Mouse (Mus musculus) mesoderm, embryonic 11.5 days (tissue): ENCODE measurements around the gene Spcs2.

Source experiments
- DNase-seq: peaks from one replicate; pipeline ENCODE4 v3.0.0-alpha.2; 2012; ENCODE audit warnings: low read depth, low spot score

Gene Spcs2

DNA sequence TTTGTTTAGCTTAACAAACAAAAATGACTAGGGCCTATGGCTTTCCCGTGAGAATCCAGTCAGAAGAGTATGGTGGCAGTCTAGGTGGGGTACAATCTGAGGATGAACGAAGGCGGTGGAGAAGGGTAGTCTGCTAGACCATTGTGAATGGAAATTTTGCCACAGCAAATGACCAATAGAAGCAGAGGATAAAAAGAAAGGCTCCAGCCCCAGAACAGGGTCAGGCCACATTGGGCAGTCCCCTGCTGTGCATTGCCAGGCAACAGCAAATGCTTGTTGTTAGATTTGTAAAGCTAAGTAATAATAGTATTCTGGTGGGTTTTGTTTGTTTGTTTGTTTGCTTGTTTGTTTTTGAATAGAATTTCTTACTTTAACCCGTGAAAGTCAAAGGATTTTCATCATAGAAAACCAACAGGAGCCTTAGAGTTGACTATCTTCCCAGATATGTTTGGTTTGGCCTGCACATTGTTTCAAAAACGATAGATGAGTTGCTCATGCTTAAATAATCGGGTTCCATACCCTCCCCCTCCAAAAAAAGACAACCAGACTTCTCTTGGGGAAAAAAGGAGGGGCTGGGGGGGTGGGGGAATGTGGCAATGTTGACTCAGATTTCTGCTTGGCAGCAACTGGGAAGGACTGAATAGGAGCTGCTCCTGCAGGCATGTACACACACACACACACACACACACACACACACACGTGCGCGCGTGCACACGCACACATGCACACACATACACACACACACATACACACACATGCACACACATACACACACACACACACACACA, 1.2 kb upstream of the Spcs2 start:
- DNase-seq: no peak

GRCm38 (mm10) chr7:99858813-99859585, 4.3 kb downstream of the Spcs2 start, which contains the start of gene Xrra1:
Gene Xrra1, plus strand, starts transcription at chr7:99859116.
- peak; percentile 99 for DNase-seq

DNA sequence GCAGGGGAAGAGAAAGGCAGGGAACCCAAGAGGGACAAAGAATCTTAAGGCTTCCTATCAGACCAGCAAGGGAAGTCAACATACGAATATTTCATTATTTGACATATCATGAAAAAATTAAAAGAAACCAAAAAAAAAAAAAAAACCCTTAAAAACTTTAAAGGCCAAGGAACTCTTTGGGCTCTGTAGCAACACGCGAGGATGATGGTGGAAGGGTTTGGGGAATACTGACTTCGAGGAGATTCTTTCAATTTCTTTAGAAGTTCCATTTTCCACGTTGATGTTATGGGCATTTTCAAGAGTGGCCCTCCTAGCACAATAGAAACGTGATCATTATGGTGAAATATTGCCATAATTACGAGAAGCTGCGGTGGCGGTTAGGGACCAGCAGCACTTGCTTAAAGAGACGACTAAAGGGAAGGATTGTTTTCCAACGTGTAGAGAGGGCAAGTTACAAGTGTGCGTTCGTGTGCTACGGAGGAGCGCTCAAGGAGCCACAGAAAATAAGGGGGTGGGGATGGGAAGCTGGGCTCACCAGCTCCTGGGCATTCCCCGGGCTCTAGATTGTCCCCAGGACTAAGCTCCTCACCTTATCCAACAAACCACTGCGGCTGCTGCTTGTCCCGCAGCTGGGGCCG, 5.0 kb downstream of the Spcs2 start:
- DNase-seq: no peak

DNA sequence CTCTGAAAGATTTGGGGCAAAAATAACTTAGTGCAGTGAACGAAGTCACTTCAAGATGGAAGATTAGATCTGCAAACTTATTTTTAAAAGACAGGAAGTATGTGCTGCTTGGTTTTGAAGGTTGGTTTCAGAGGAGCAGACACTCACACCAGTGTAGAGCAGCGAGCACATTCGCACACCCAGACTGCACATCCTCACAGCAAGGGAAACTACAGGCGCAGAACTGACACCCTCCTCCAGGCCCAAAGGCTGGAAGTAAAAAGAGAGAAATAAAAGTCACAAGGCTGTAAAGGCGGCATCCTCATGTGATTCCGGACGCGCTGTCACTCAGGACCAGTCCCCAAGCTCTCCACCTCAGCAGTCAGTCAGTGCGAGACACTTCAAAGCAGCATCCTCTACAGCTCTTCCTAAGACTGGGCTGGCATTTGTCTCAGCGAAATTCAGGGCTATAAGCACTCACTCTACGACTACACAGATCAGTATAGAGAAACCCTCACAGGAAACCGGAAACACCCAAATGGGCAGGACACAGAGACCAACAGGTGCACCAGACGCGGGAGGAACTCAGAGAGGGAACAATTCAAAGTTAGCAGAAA, 6.9 kb downstream of the Spcs2 start:
- DNase-seq: no peak

GRCm38 (mm10) chr7:99854311-99854710, 9.0 kb downstream of the Spcs2 start:
- DNase-seq: no peak

DNA sequence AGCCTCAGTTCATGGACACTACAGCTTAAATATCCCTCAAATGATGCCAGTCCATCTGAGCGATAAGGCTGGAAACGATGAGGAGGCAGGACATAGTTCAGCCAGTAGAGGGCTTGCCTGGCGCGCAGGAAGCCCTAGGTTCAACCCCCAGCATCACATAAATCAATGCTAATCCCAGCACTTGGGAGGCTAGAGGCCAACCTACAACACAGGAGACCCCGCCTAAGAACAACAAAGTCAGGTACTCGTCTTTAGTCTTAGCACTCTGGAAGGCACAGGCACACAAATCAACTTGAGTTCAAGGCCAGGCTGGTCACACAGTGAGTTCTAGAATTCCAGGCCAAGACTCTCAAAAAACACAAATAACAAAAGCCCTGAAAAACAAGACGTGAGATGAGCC, 9.9 kb downstream of the Spcs2 start:
- no peak for DNase-seq

- DNase-seq: no peak
Measured at GRCm38 (mm10) chr7:99851618-99852017, 11.6 kb downstream of the Spcs2 start.

- no peak for DNase-seq
Measured at GRCm38 (mm10) chr7:99851121-99851520, 12.1 kb downstream of the Spcs2 start.

DNA sequence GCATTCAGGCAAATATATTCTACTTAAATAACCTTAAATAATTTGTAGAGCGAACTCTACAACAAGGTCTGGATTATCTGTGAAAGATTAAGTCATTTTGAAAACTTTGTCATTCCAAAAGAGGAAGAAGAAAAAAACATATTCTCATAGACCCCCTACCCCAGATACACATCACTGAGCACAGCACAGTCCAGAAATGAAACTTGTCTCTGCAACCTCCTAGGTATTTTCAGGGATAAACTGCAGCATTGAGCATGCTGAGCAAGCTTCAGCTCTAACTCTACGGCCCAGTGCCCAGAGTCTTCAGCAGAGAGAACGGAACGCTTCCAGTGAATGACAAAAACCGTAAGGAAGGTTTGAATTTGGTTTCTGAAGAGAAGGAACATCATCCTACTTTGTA, 12.7 kb downstream of the Spcs2 start:
- no peak for DNase-seq

DNA sequence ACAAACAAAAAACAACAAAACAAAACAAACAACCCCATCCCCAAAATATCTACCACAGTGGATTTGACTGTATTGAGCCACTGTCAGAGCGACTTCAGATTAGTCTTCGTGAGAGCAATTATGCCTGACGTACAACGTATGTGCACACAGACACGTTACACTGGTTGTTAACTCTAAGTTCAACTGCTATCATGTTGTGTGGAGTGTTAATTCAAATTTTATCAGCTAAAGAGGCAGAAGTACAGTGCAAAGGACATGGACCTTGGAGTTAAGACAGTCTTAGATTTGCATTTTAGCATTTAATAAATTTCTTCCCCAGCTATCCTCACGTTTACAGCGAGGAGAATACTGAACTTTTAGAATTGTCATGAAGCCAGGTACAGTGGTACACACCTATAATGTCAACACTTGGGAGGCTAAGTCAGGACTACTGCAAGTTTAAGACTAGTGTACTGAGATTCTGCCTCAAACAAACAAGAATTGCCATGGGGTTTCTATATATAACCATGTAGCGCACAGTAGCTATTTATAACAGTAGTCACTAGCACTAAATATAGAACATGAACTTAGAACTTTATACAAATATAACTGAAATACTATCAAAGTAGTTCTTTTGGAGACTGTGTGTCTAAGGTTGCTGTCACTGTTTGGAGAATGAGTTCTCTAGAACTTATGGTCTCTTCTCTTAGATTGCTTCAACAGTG, 17.6 kb downstream of the Spcs2 start:
- no peak for DNase-seq

- DNase-seq: no peak
Measured at GRCm38 (mm10) chr7:99838241-99838640, 25.0 kb downstream of the Spcs2 start.

- no peak for DNase-seq
Measured at GRCm38 (mm10) chr7:99837358-99838071, 25.7 kb downstream of the Spcs2 start.

GRCm38 (mm10) chr7:99836781-99837180, 26.5 kb downstream of the Spcs2 start:
- DNase-seq: no peak

DNA sequence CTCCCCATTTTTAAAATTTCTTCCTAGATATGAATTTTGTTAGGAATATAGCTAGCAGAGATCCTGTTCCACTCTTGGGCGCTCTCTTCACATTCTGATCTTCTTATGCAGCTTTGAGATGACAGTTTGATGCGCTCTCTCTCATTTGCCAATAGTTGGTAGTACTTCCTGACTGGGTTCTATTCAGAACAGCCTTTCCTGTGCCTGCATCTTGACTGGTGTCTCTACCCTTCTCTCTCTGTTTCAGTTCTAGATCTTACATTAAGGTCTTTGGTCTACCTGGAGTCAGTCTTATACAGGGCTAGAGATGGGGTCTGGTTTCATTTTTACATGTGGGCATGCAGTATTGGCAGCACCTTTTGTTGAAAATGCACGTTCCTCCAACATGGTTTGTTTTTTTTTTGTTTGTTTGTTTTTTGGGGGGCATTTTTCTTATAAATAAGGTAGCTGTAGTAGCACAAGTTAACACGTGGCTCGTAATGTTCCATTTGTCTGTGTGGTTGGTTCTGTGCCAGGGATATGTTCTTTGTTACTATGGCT, 28.9 kb downstream of the Spcs2 start:
- no peak for DNase-seq

GRCm38 (mm10) chr7:99833846-99834222, 29.4 kb downstream of the Spcs2 start:
- no peak for DNase-seq

- no peak for DNase-seq
Measured at GRCm38 (mm10) chr7:99833115-99833845, 30.0 kb downstream of the Spcs2 start.

- DNase-seq: peak; percentile 92
Measured at GRCm38 (mm10) chr7:99828083-99828570, 35.1 kb downstream of the Spcs2 start, which contains the start of gene Neu3. Gene Neu3, minus strand, starts transcription at chr7:99828417.

DNA sequence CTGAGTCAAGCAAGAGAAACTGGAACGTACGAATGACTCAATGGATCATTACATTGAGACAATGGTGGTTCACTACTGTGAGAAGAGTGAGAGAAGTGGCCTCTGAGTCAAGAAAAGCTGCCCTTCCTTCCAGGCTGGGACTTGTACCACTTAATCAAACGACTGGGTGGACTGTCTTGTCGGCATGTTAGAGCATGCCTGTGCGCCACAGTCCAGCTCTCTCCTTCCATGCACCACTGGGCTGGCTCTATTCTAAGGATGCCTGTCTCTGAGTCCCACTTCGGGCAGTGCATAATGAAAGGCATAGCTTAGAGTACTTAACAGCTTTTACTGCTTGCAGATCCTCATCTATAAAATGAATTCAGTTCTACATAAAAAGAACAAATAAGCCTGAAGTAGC, 37.2 kb downstream of the Spcs2 start:
- DNase-seq: no peak

- DNase-seq: no peak
Measured at GRCm38 (mm10) chr7:99825511-99825910, 37.8 kb downstream of the Spcs2 start.
